Mouse (Mus musculus) spleen, adult 2 months (tissue): ENCODE results near the gene Gm42906.

Source experiments
- CTCF ChIP-seq: fragments of 200-500 bp; IDR thresholded peaks from 2 replicates; pipeline ENCODE4 v1.5.1; 2011; ENCODE audit warnings: mild to moderate bottlenecking, inconsistent platforms; ENCODE audit not compliant: insufficient read depth, insufficient read length, insufficient replicate concordance; ENCODE audit errors: extremely low read depth
- POLR2A ChIP-seq: fragments of 200-500 bp; IDR thresholded peaks from 2 replicates; pipeline ENCODE4 v1.6.1; 2011; ENCODE audit warnings: low read depth, low read length, inconsistent platforms

GRCm38 (mm10) chr5:151057716-151058115, 370.2 kb downstream of the Gm42906 start:
- TF ChIP-seq POLR2A = no peak
- TF ChIP-seq CTCF = no peak
